Mouse (Mus musculus): ENCODE measurements at regions not wholly inside any gene's neighbourhood (a gene's known extent, or its start where the extent isn't known, plus 50 kb on each side); places are given as distances from the start of the nearest gene placed in this dataset.

GRCm38 (mm10) chr15:74418635-74419034 is 217.5 kb downstream of the Mroh4 start:
- DNase-seq (ENCODE audit: low spot score), result no peak
- Histone ChIP-seq H3K9me3 (replicated peaks; ENCODE audit: low read length) (no peaks in the 10 kb centered on the region), H3K9ac (ENCODE audit: low read depth, low read length) (no peak overlapping the region), H3K27me3 (ENCODE audit: insufficient read depth, low read length) (no peaks in the 10 kb centered on the region), H3K36me3 (ENCODE audit: insufficient read depth, low read length) (no peaks in the 10 kb centered on the region), H3K4me2 (ENCODE audit: low read length) (no peak overlapping the region), H3K4me1 (replicated peaks; ENCODE audit: insufficient read depth, low read length) (no peaks in the 10 kb centered on the region), H3K4me3 (replicated peaks; ENCODE audit: low read depth, low read length) (no peak overlapping the region), H3K27ac (no peak overlapping the region)
- ATAC-seq (replicated peaks; ENCODE audit: low FRiP score, low read depth), result no peak
- 76% methylated on average over 7 of the region's 7 CpGs for WGBS
- no peak for TF ChIP-seq CTCF (IDR thresholded peaks at IDR 0.05; ENCODE audit: low read depth)

DNA sequence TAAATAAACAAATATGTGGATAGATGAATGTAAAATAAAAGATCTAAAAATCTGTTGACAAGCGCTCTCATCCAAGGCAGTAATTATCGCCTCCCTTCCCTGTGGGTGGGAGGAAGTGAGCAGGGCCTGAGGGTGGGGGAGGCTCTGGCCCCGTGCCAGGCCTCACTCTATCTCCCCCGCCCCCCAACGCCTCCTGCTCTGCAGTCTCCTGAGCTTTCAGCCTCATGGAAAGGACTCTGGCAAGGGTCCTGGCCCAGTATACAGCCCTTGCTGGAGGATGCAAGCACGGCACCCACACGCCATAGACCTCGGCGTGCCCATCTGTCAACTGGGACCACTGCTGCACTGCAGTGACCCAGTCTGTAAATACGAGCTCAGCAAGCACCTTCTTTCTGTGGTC is 222.9 kb downstream of the Mroh4 start:
- ATAC-seq (replicated peaks; ENCODE audit: low FRiP score, low read depth), result no peak
- Histone ChIP-seq H3K4me3 (replicated peaks; ENCODE audit: low read depth, low read length) (no peak overlapping the region), H3K36me3 (ENCODE audit: insufficient read depth, low read length) (no peaks in the 10 kb centered on the region), H3K9ac (ENCODE audit: low read depth, low read length) (no peak overlapping the region), H3K9me3 (replicated peaks; ENCODE audit: low read length) (no peaks in the 10 kb centered on the region), H3K27ac (no peak overlapping the region), H3K4me1 (replicated peaks; ENCODE audit: insufficient read depth, low read length) (no peaks in the 10 kb centered on the region), H3K27me3 (ENCODE audit: insufficient read depth, low read length) (no peaks in the 10 kb centered on the region), H3K4me2 (ENCODE audit: low read length) (no peak overlapping the region)
- 46% methylated on average over 10 of the region's 10 CpGs for WGBS
- DNase-seq (ENCODE audit: low spot score), result no peak
- no peak for TF ChIP-seq CTCF (IDR thresholded peaks at IDR 0.05; ENCODE audit: low read depth)

- Histone ChIP-seq H3K4me1 (replicated peaks; ENCODE audit: insufficient read depth, low read length) (no peaks in the 10 kb centered on the region), H3K27me3 (ENCODE audit: insufficient read depth, low read length) (no peaks in the 10 kb centered on the region), H3K9me3 (replicated peaks; ENCODE audit: low read length) (no peaks in the 10 kb centered on the region), H3K4me3 (replicated peaks; ENCODE audit: low read depth, low read length) (no peak overlapping the region), H3K27ac (no peak overlapping the region), H3K36me3 (ENCODE audit: insufficient read depth, low read length) (no peaks in the 10 kb centered on the region), H3K4me2 (ENCODE audit: low read length) (no peak overlapping the region), H3K9ac (ENCODE audit: low read depth, low read length) (no peak overlapping the region)
- ATAC-seq (replicated peaks; ENCODE audit: low FRiP score, low read depth) (no peak), DNase-seq (ENCODE audit: low spot score) (no peak)
- TF ChIP-seq CTCF (IDR thresholded peaks at IDR 0.05; ENCODE audit: low read depth), result no peak
- WGBS, result 82% methylated on average over 3 of the region's 3 CpGs
These were observed 223.9 kb downstream of the Mroh4 start for GRCm38 (mm10) chr15:74412261-74412660.

DNA sequence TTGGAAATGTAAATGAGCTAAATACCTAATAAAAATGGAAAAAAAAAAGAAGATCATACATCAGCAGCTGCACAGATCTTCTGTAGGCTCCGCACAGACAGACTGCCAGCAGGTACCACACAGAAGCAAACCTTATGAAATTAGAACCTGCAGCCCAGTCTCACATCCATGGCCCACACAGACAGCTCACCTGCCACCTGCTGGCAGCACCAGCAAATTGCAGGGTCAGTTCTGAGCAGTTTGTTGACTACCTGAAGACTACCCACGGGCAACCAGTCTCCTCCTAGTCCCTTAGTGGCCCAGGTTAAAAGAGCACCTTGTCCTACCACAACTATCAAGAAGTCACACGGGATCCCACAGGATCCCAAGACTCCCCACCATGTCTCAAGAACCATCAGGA is 225.1 kb downstream of the Mroh4 start:
- TF ChIP-seq CTCF (IDR thresholded peaks at IDR 0.05; ENCODE audit: low read depth), result peak; percentile 27; the same call in 1 of the 2 replicates
- Histone ChIP-seq H3K9me3 (replicated peaks; ENCODE audit: low read length) (no peaks in the 10 kb centered on the region), H3K4me1 (replicated peaks; ENCODE audit: insufficient read depth, low read length) (no peaks in the 10 kb centered on the region), H3K27me3 (ENCODE audit: insufficient read depth, low read length) (no peaks in the 10 kb centered on the region), H3K9ac (ENCODE audit: low read depth, low read length) (no peak overlapping the region), H3K36me3 (ENCODE audit: insufficient read depth, low read length) (no peaks in the 10 kb centered on the region), H3K27ac (no peak overlapping the region), H3K4me2 (ENCODE audit: low read length) (no peak overlapping the region), H3K4me3 (replicated peaks; ENCODE audit: low read depth, low read length) (no peak overlapping the region)
- no peak for DNase-seq (ENCODE audit: low spot score)
- WGBS, result 70% methylated on average over 3 of the region's 3 CpGs
- no peak for ATAC-seq (replicated peaks; ENCODE audit: low FRiP score, low read depth)

- no peak overlapping the region for H3K9ac ChIP-seq (ENCODE audit: low read depth, low read length)
- no peaks in the 10 kb centered on the region for H3K9me3 ChIP-seq (replicated peaks; ENCODE audit: low read length)
- H3K27me3 ChIP-seq (ENCODE audit: insufficient read depth, low read length), result no peaks in the 10 kb centered on the region
- DNase-seq (ENCODE audit: low spot score) (no peak), ATAC-seq (replicated peaks; ENCODE audit: low FRiP score, low read depth) (no peak)
- no peak for TF ChIP-seq CTCF (IDR thresholded peaks at IDR 0.05; ENCODE audit: low read depth)
- no peaks in the 10 kb centered on the region for H3K4me1 ChIP-seq (replicated peaks; ENCODE audit: insufficient read depth, low read length)
- H3K4me3 ChIP-seq (replicated peaks; ENCODE audit: low read depth, low read length), result no peak overlapping the region
- H3K4me2 ChIP-seq (ENCODE audit: low read length), result no peak overlapping the region
- no peak overlapping the region for H3K27ac ChIP-seq
- no peaks in the 10 kb centered on the region for H3K36me3 ChIP-seq (ENCODE audit: insufficient read depth, low read length)
- 67% methylated on average over 6 of the region's 6 CpGs for WGBS
These were observed 231.3 kb downstream of the Mroh4 start for GRCm38 (mm10) chr15:74404866-74405265.

GRCm38 (mm10) chr15:74401275-74401674 is 234.9 kb downstream of the Mroh4 start:
- no peaks in the 10 kb centered on the region for H3K9me3 ChIP-seq (replicated peaks; ENCODE audit: low read length)
- H3K9ac ChIP-seq (ENCODE audit: low read depth, low read length), result no peak overlapping the region
- H3K4me3 ChIP-seq (replicated peaks; ENCODE audit: low read depth, low read length), result no peak overlapping the region
- no peak overlapping the region for H3K4me2 ChIP-seq (ENCODE audit: low read length)
- WGBS, result 84% methylated on average over 7 of the region's 7 CpGs
- DNase-seq (ENCODE audit: low spot score) (no peak), ATAC-seq (replicated peaks; ENCODE audit: low FRiP score, low read depth) (no peak)
- no peaks in the 10 kb centered on the region for H3K36me3 ChIP-seq (ENCODE audit: insufficient read depth, low read length)
- H3K27ac ChIP-seq, result no peak overlapping the region
- TF ChIP-seq CTCF (IDR thresholded peaks at IDR 0.05; ENCODE audit: low read depth), result no peak
- no peaks in the 10 kb centered on the region for H3K27me3 ChIP-seq (ENCODE audit: insufficient read depth, low read length)
- no peaks in the 10 kb centered on the region for H3K4me1 ChIP-seq (replicated peaks; ENCODE audit: insufficient read depth, low read length)

DNA sequence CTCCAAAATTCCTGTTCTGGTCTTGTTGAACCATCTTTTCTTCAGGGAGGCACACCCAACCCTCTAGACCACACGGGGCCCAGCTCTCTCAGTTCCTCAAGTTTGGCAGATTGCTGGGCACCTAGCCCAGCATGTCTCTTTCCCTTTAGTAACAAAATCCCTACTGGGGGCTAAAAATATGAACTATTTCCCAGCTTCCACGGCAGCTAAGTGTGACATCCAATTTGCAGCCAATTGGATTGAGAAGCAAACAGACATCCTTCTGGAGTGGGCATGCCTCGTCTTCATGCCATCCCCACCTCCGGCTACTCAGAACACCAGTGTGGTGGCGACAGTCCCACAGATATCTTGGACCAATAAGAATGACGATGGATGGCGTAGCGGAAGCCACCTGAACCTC is 240.1 kb downstream of the Mroh4 start:
- no peaks in the 10 kb centered on the region for H3K9me3 ChIP-seq (replicated peaks; ENCODE audit: low read length)
- no peaks in the 10 kb centered on the region for H3K4me1 ChIP-seq (replicated peaks; ENCODE audit: insufficient read depth, low read length)
- H3K36me3 ChIP-seq (ENCODE audit: insufficient read depth, low read length), result no peaks in the 10 kb centered on the region
- no peaks in the 10 kb centered on the region for H3K27me3 ChIP-seq (ENCODE audit: insufficient read depth, low read length)
- no peak overlapping the region for H3K9ac ChIP-seq (ENCODE audit: low read depth, low read length)
- no peak overlapping the region for H3K4me2 ChIP-seq (ENCODE audit: low read length)
- no peak for DNase-seq (ENCODE audit: low spot score)
- 89% methylated on average over 8 of the region's 8 CpGs for WGBS
- TF ChIP-seq CTCF (IDR thresholded peaks at IDR 0.05; ENCODE audit: low read depth), result no peak
- no peak overlapping the region for H3K4me3 ChIP-seq (replicated peaks; ENCODE audit: low read depth, low read length)
- H3K27ac ChIP-seq, result no peak overlapping the region
- no peak for ATAC-seq (replicated peaks; ENCODE audit: low FRiP score, low read depth)
